Mouse (Mus musculus) thymus, postnatal 4 days (tissue): ENCODE measurements around the gene Sf3a3.
"Not testable (repeated sequence)": the region's sequence is repeated elsewhere in the genome, so short reads cannot be mapped to it uniquely, and the experiment has no call there.

ENCODE experiments used
- DNase-seq: peaks from one replicate; pipeline ENCODE4 v3.0.0; 2021

Gene Sf3a3

DNA sequence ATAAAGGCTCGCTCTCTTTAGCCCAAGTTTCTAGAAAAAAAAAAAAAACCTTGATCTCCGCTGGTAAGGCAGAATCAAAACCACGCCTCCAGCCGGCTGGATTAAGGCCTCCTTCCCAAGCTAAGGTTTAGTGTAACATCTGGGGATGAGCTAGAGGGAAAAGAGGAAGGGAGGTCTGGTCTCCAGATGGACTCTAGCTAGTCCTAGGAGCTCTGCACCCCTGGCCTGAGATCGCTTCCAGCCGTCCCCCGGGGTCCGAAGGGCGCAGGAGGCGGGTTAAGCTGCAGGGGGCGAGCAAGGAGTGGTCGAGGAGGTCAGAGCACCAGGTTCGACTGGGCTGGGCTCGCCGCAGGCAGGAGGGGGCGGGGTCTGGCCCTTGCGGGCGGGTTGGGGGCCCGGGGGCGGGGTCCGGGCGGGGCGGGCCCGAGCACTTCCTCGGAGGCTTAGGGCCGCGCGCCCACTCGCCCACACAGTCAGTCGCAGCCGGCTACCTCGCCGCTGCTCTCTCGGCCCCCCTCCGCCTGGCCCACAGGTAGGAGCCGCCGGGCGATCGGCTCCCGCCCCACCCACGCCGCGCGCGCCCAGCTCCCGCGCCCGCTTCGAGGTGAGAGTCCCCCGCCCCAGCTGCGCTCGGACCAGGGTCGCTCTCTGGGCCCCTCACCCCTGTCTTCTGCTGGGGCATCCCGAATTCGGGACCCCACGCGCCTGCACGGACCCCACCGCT lies 14.2 kb upstream of the Sf3a3 start, which contains the start of gene Fhl3:
Fhl3 (plus strand) TSS at position 454 of the 724 bp plus-strand sequence.
- DNase-seq = peak; percentile 85

DNA sequence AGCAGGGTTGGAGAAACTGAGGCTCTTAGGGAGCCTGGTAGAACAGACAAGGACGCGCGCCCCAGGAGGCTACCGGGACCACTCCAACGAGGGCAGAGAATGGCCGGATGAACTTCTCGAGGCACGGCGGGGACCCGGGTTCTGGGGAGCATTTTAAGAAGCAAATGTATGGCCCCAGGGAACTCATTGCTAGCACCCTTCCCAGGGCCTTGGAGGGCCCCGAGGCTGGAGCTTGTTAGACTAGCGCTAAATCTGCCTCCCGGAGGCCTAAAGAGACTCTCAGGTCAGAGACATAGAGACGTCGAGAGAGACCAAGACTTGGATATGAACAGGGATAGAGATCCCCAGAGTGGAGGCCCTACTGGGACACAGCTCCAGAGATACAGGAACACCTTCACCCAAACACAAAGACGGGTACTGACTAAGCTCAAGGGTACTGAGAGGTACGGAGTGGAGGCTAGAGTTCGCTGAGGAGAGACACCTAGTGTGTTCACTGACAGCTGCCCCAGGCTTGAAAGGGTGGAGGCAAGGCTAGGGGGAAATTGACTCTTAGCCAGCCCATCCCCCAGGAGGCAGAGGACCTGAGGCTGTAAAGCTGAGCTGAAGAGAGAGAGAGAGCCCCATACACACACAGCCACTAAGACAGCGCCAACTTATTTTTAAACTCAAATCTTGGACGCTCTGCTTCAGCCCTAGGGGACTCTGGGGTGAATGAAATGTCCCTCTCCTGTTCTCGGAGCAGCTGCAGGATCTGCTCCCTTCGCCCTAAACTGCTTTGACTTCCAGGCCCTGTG lies 13.3 kb upstream of the Sf3a3 start:
- peak; percentile 56 for DNase-seq

DNA sequence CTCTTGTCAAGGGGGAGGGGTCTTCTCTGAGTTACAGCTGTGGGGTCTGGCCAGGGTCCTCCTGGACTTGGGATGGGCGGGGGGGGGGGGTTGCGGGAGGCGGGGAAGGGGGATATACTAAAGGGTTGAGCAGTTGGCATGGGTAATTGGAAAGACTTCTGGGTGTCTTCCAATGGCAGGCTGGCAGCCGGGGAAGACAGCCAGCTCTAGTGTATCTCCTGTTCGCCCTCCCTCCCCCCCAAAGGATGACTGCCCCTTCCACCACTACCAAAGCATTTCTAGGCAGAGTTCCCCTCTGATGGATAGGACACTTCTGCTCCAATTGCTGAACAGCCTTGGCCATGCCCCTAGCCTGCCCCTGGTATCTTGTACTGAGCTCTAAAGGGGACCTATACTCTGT lies 12.7 kb upstream of the Sf3a3 start:
- no peak for DNase-seq

DNA sequence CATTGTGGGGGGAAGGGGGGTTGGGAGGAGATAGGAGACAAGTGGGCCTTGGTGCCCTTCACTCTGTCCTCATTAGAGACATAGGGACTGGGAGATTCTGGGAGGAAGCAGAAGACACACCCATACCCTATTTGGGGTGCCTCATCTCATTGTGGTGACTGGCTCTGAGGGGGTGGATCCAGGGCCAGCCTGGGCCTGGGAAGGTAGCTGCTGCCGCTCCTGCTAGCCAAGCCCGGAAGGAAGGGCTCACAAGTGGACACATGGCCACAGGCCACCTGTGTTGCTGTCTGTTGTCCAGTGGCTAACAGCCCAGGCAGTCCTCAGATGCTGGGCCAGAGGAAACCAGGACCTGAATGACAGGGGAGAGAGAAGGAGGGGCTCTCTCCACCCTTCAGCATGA lies 11.2 kb upstream of the Sf3a3 start:
- peak; percentile 49 for DNase-seq

DNA sequence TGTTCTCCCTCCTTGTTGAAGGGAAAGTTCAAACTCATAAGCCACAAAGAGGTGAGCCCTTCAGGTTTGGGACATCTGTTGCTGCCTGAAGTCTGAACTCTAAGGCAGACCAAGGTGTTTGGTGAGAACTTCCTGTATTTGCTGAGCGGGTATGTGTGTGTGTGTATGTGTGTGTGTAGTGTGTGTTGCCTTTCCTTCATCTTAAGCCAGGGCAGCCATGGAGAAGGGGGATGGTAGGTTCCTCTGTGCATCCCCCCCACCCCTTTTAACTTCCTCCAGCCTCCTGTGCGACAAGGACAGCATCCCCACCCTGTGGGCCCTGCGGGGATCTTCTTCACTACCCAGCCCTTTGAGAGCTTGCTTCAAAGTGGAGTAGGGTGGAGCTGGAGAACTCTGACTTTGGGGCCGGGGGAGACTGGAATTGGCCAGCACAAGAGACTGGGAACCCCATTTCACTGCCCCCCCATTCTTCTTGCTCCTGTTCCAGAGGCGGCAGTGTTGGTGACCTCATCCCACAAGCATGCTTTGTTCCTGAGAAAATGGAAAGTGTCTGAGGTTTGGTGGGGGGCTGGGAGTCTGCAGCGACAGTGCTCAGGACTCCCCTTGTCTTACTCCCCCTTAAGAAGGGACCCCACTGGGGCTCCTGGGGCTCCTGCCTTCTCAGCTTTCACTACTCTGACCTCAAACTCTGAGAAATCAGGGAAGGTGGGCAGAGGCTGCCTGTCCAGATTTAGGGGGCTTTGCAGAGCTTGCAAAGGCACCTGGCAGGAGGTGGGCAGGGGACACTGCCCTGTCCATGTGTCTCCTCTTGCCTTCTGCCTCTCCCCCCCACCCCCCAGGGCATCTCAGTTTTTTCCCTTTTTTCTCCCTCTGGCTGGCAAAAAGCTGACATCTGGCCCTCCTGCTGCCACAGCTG lies 10.4 kb upstream of the Sf3a3 start:
- peak; percentile 58 for DNase-seq

DNA sequence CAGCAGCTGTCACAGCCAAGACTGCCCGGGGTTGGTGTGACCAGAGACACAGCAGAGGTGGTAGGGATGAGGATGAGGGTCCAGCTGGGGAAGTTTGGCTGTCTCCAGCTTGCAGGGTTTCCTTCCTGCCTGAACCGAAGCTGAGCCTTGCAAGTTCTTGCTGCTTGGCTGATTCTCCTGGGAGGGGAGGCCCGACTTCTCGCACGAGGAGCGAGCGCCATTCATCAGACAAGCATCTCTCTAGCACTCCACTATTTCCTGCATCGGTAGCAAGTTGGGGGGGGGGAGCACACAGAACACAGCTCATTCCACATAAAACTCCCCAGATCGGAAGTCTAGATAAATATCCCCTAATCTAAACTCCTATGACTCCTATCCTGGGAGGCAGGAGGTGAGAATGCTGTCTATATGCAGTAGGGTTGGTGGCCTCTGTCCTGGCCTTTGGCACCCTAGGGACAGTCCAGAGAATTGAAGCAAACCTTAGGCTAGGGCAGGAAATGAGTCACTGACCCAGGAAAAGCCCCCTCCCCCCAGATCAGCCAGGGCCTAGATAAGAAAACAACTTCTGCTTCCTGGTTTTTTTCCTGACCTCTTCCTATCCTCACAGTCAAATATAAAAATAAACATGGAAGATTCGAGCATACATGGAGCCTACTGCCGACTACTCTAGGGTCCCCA lies 9.6 kb upstream of the Sf3a3 start:
- peak; percentile 58 for DNase-seq

DNA sequence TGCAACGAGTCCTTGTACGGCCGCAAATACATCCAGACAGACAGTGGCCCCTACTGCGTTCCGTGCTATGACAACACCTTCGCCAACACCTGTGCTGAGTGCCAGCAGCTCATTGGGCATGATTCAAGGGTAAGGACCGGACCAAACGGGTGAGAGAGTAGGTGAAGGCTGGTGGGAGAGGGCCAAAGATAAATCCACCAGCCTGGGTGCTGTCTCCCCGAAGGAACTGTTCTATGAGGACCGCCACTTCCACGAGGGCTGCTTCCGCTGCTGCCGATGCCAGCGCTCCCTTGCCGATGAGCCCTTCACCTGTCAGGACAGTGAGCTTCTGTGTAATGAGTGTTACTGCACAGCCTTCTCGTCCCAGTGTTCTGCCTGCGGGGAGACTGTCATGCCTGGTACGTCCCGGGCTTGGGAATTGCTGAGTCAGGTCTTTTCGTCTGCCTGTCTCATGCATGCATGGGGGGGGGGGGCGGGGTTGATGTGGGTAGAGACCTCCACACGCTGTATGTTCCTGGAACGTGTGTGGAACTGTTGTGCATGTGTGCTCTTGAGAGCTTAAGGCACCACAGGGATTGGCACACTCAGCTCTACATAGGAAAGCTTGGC lies 8.8 kb upstream of the Sf3a3 start:
- DNase-seq = peak; percentile 17

DNA sequence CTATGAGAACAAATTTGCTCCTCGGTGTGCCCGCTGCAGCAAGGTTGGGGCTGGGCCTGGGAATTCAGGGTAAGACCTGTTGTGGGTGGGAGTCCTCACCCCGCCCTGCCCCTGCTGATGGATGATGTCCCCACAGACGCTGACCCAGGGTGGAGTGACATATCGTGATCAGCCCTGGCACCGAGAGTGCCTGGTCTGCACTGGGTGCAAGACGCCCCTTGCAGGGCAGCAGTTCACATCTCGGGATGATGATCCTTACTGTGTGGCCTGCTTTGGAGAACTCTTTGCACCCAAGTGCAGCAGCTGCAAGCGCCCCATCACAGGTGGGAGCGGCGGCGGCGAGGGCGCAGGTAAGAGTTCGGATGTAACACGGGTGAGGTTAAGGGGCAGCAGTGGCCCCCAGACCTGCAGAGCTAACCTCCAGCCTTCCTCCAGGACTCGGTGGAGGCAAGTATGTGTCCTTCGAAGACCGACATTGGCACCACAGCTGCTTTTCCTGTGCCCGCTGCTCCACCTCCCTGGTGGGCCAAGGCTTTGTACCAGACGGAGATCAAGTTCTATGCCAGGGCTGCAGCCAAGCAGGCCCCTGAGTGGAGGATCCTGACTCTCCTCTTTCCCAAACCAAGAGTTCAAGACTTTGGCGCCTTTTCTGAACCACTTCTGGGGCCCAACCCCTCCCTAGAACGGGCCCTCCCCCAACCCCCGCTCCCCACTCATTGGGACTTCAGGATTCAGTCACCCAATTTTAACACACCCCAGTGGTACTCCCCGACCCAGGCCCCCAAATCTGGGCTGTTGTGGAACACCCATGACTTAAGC lies 7.0 kb upstream of the Sf3a3 start:
- peak; percentile 58 for DNase-seq

DNA sequence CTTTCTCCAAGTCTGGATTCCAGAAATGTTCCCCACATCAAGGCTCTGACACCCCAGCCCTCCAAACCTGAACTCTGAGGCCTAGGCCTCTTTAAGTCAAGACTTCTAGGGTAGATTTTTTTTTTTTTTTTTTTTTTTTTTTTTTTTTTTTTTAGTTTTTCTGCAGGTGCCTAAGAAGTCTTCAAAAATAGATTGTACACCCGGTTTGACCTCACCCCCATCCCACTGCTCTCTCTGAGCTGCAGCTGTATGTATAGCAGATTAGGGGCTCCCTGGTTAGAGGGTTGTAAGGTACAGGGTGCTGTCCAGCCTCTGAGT lies 6.4 kb upstream of the Sf3a3 start:
- not testable (repeated sequence) for DNase-seq

DNA sequence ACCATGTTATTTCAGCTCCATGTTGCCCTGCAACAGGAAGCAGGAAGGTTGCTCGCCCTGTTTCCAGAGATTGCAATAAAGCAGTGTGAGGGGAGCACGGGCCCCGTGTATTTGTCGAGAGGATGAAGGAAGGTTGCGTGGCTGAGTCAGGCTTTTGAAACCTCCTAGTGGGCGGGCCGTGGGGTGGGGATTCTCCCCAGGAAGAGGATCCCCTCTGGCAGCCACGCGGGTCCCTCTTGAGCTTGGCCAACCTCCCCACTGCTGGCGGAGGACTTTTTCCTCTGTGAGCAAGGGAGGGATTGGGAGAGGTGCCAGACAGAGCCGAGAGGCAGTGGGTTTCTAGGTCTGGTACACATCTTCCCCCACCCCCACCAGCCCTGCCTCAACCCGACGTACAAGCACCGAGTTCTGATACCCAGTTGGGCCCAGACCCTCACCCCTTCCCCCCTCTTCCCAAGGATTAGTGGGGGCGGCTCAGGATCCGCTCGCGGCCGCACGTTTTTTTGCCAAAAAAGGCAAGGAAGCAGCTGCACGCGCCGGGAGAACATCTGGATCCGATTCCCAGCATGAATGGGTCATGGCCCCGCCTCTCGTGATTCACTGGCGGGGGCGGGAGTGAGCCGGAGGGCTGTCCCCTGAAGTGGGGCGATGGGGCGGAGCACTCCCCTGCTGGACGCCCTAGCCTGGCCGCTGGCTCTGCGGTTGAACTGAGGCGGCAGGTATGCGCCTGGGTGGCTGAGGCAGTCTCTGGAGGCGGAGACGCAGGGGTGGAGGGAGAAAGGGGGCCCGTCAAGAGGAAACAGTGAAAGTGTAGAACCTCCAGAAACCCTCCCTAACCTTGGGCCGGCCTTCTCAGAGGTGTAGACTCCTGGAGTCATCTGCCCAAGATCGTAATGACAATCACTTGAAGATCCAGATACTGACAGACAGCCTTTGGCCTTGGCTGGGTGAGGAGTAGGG lies 5.8 kb upstream of the Sf3a3 start:
- peak; percentile 77 for DNase-seq

DNA sequence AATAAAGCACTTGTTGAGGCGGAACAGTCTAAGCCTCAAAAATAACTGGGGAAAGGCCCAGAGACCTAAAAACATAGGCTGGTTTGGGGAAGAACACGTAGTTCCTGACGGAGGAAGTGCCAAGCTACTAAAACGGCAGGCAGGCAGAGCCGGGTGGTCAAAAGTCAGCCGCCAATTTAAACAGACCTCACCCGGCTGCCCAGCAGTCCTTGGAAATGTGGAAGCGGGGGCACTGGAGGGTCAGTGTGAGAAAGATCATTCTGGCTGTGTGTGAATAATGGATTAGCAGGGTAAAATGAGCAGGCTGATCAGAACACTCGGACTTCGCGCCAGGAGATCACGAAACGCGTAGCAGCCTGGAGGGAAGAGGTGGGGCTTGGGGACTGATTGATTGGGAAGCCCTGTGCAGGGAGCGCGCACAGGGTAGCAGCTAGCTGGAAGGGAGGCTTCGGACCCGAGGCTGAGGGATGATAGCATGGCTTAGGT lies 4.6 kb upstream of the Sf3a3 start:
- peak; percentile 41 for DNase-seq

DNA sequence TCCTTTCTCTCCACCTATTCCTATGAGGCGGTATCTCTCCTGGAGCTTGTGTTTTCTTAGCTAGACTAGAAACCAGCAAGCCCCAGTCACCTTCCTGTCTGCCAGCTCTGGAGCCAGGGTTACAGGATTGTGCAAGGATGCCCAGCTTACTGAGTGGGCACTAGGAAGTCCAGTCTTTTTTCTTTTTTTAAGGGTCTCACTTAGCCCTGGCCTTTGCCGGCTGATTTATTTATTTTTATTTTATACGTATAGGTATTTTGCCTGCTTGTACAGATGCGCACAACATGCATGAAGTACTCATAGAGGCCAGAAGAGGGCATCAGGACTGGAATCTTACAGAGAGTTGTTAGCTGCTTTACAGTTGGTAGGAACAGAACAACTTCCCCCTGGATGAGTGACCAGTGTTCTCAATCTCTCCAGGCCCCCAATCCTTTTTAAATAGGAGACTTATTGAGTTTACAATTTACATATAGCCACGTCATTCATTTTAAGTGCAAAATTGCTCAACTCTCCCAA lies 3.7 kb upstream of the Sf3a3 start:
- peak; percentile 58 for DNase-seq

DNA sequence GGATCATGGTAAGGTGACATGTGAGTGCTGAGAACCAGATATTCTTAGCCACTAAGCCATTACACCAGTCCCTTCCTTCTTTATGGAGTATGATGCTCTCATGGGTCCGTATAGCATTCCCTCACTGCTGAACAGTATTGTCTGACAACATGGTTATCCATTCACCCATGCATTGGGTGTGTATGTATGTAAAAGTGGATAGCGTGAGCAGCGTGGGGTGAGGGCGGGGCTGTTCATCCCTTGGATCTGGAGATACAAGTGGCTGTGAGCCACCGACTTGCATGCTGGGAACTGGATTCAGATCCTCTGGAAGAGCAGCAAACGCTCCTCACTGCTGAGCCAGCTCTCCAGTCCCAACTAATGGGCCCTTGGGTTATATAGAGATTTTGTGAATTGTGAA lies 2.0 kb upstream of the Sf3a3 start:
- no peak for DNase-seq

DNA sequence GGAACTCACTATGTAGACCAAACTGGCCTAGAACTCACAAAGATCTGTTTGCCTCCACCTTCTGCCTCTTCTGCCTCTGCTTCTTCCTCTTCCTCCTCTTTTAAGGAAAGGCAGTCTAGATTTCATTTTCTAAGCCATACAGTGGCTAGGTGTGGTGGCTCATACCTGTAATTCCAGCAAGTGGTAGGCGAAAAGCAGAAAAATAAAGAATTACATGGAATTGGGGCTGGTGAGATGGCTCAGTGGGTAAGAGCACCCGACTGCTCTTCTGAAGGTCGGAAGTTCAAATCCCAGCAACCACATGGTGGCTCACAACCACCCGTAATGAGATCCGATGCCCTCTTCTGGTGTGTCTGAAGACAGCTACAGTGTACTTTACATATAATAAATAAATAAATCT lies 726 bp upstream of the Sf3a3 start:
- DNase-seq = not testable (repeated sequence)

DNA sequence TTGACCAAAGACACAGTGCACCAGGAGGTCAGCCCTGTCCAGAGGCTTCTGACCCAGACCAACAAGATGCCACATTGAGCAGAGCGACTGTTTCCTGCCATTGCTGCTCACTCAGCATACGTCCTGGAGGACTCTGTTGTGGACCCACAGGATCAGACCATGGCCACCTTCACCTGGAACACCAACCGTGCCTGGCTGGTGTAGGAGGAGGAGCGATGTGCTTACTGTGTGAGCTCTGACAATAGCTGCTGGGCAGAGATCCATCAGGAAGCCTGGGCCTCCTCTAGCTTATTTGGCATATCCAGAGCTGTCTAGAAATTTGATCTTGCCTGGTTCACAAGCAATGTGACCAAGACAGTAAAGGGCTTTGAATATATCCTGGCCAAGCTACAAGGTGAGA lies 4.5 kb downstream of the Sf3a3 start:
- no peak for DNase-seq

DNA sequence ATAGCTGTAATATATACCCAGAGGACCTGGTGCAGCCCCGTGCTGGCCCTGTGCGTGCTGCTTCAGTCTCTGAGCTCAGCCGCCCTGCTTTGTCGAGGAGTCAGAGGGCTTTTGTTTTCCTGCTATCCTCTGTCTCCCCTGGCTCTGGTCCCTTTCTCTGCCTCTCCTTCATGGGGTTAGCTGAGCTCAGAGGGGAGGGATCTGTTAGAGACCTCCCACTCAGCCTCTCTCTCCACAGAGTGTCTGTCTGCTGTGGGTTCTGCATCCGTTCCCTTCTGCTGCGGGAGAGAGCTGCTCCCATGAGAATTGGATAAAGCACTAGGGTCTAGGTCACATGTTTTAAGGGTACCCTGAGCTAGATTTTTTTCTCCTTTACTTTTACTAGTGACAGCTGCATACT lies 11.5 kb downstream of the Sf3a3 start:
- DNase-seq = no peak

DNA sequence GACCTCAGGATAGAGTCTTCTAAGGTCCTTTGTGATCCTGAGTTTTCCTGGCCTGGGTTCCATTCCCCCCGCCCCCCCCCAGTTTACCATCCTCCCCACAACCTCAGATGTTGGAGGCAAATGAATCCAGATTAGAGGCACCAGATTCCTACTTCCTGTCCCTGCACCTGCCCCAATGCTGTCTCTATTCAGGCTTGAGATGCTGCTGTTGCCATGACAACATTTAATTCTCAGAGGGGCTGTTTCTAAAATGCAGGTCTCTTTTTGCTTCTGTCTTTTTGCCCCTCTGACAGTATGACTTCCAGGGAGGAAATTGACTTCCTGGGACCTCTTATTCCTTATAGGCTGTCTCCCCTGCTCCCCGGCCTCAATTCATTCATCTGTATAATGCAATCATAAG lies 22.4 kb downstream of the Sf3a3 start:
- DNase-seq = no peak

DNA sequence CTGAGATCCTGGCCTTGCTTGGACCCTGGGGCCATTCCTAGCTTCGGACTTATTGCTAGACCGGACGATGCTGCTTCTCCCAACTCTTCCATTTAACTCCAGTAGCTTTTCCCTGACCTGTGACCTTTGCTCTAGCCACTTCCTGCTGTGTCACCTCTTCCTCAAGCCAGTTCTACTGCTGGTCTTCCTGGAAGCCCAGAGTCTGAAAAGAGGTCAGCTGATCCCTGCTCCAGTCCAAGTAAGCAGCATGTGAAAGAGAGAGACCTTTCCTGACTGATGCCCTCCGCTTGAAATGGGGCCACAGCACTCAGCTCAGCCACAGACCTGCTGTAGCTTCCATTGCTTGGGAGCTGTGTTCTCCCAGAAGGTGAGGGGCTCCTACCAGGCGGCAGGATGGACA lies 22.9 kb downstream of the Sf3a3 start:
- no peak for DNase-seq

DNA sequence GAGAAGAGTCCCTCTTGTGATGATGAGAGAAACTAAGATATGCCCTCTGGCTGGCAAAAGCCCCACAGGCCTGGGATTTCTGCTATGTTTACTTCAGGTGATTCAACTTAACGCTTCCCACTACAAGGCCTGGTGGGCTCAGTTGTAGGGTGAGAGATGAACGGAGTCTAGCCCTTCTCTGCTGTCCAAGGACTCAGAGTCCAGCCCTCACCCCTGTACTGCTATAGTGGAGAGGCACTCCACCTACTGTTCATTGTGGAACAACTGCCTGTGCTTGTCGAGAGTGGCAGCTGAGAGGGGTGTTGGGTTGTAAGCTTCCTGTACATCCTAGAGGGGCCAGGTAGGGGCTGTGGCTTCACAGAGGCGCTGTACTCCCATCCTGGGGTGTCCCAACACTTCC lies 23.4 kb downstream of the Sf3a3 start:
- no peak for DNase-seq

DNA sequence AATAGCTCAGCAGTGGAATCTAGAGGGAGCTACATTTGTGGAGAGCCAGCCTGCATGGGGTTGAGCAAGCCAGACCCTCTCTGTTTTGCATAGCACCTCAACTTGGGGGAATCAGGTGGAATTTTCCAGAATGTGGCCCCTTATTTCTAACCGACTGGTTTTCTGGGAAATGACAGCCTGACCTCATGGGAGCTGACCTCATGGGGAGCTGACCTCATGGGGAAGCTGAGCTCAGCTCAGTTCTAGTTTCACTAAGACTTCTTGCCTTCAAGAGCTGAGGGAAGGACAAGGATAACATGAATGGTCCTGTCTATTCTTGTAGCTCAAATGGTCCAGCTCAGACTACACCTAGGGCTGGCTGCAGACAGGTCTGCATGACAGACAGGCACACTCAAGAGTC lies 24.2 kb downstream of the Sf3a3 start:
- DNase-seq = no peak
